Mouse (Mus musculus): ENCODE data around the gene Mlxip. TPM values are rescaled to one million over a fixed set of nuclear protein-coding genes. Genes with fewer than 3 reads are reported as not detected.

Gene Mlxip
- polyA plus RNA-seq (2014; fragmentation: Illumina TruSeq; extraction: RNeasy Lipid Tissue Mini Kit (QIAGEN cat#74804); ENCODE audit: low read depth, low replicate concordance): 4.8 TPM

DNA sequence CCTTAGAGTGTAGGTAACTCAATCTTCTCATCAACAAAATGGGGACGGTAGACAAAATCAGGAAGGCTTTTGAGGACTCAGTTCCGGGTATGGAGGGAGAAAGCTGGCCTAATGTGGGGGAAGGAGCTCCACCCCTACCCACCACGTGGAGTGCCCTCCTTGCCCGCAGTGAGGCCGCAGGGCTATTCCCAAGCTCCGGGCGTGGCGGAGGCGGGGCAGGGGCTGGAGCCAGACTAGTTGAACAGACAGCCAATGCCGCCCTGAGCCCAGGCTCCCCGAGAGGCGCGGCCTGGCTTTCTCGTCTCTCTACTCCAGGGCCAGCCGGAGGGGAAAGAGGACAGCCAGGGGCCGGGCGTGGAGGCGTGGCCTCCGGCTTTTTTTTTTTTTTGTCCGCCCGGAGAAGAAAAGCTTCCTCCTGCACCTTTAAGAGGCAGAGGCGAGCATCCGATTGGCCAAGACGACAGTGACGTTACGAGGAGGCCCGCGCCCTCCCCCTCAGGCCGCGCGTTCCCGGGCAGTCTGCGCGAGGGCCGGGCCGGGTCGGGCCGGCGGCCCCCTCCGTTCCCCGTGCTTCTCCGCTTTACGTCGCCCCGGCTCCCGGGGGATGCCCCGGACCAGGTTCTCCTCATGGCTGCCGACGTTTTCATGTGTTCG, at the start of gene Mlxip:
TSS of gene Mlxip (plus strand) at position 496 of the 654 bp plus-strand sequence.

GRCm38 (mm10) chr5:123489112-123489785, 94.7 kb downstream of the Mlxip start, which contains the start of the genes Lrrc43 and Il31:
Gene Lrrc43 (plus strand): TSS chr5:123489305.
Gene Il31 (minus strand): TSS chr5:123489489.

Other genes with a start within 250 kb of the Mlxip start
- 7.2 TPM for gene Psmd9, start 225.4 kb upstream of the Mlxip start, polyA plus RNA-seq (2014; fragmentation: Illumina TruSeq; extraction: RNeasy Lipid Tissue Mini Kit (QIAGEN cat#74804); ENCODE audit: low read depth, low replicate concordance)
- gene Hpd, start 212.1 kb upstream of the Mlxip start, polyA plus RNA-seq (2014; fragmentation: Illumina TruSeq; extraction: RNeasy Lipid Tissue Mini Kit (QIAGEN cat#74804); ENCODE audit: low read depth, low replicate concordance): 48.6 TPM
- 0.97 TPM for gene Wdr66, start 142.7 kb upstream of the Mlxip start, polyA plus RNA-seq (2014; fragmentation: Illumina TruSeq; extraction: RNeasy Lipid Tissue Mini Kit (QIAGEN cat#74804); ENCODE audit: low read depth, low replicate concordance)
- gene Bcl7a, start 51.0 kb upstream of the Mlxip start, polyA plus RNA-seq (2014; fragmentation: Illumina TruSeq; extraction: RNeasy Lipid Tissue Mini Kit (QIAGEN cat#74804); ENCODE audit: low read depth, low replicate concordance): 13.9 TPM
- gene Lrrc43, start 94.5 kb downstream of the Mlxip start, polyA plus RNA-seq (2014; fragmentation: Illumina TruSeq; extraction: RNeasy Lipid Tissue Mini Kit (QIAGEN cat#74804); ENCODE audit: low read depth, low replicate concordance): not detected
- not detected for gene Il31, start 94.7 kb downstream of the Mlxip start, polyA plus RNA-seq (2014; fragmentation: Illumina TruSeq; extraction: RNeasy Lipid Tissue Mini Kit (QIAGEN cat#74804); ENCODE audit: low read depth, low replicate concordance)
- not detected for gene B3gnt4, start 115.7 kb downstream of the Mlxip start, polyA plus RNA-seq (2014; fragmentation: Illumina TruSeq; extraction: RNeasy Lipid Tissue Mini Kit (QIAGEN cat#74804); ENCODE audit: low read depth, low replicate concordance)
- gene Diablo, start 129.4 kb downstream of the Mlxip start, polyA plus RNA-seq (2014; fragmentation: Illumina TruSeq; extraction: RNeasy Lipid Tissue Mini Kit (QIAGEN cat#74804); ENCODE audit: low read depth, low replicate concordance): 101 TPM
- not detected for gene Gm49027, start 130.7 kb downstream of the Mlxip start, polyA plus RNA-seq (2014; fragmentation: Illumina TruSeq; extraction: RNeasy Lipid Tissue Mini Kit (QIAGEN cat#74804); ENCODE audit: low read depth, low replicate concordance)
- 19.6 TPM for gene Vps33a, start 178.2 kb downstream of the Mlxip start, polyA plus RNA-seq (2014; fragmentation: Illumina TruSeq; extraction: RNeasy Lipid Tissue Mini Kit (QIAGEN cat#74804); ENCODE audit: low read depth, low replicate concordance)